Mouse (Mus musculus) layer of hippocampus, adult 6 months (tissue): Measurements from ENCODE around the gene Smim27. TPM values are rescaled to one million over a fixed set of nuclear protein-coding genes. Genes with fewer than 3 reads are reported as not detected.

ENCODE experiments used
- long read RNA-seq, 2 experiments: library from polyadenylated mRNA; unstranded; transcript quantifications; one replicate each; pipeline ENCODE4 v2.0.0; 2019 to 2020
- polyA plus RNA-seq: library from polyadenylated mRNA; unstranded; fragments of <200 nt; fragmentation: Nextera tagmentation; gene quantifications from 2 replicates; pipeline ENCODE4 v1.2.3, GENCODE M21; 2021

Smim27 gene
- polyA plus RNA-seq: 21.0 and 24.8 TPM in 2 replicates
- long read RNA-seq, experiment 1, transcript Smim27-201 (2 exons, 1,044 nt): major isoform, 11 of 11 reads
- long read RNA-seq, experiment 1, partial matches to known transcripts: 0 of 11 reads
- long read RNA-seq, experiment 1, other reads (novel, unspliced or antisense): 0 of 11 reads
- long read RNA-seq, experiment 2, partial matches to known transcripts: 0 of 1 reads
- long read RNA-seq, experiment 2, other reads (novel, unspliced or antisense): 1 of 1 reads

GRCm38 (mm10) chr4:40269430-40270032 is at the start of gene Smim27, which contains the start of gene Topors:
TSS of gene Smim27 (plus strand) at chr4:40269579.
TSS of gene Topors (minus strand) at chr4:40269850.

GRCm38 (mm10) chr4:40239409-40240271 is 29.7 kb upstream of the Smim27 start, which contains the start of gene Ddx58:
TSS of gene Ddx58 (minus strand) at chr4:40239828.

GRCm38 (mm10) chr4:40279276-40279900 is 10.0 kb downstream of the Smim27 start, which contains the start of gene Ndufb6:
TSS of gene Ndufb6 (minus strand) at chr4:40279421.

Other genes with a start within 250 kb of the Smim27 start
- 17.1 and 18.7 TPM in 2 replicates for gene Aco1, start 126.5 kb upstream of the Smim27 start, polyA plus RNA-seq
- gene Ddx58, start 29.8 kb upstream of the Smim27 start, polyA plus RNA-seq: 3.1 and 3.2 TPM in 2 replicates
- 10.1 and 10.5 TPM in 2 replicates for gene Topors, start 271 bp downstream of the Smim27 start, polyA plus RNA-seq
- 574 and 627 TPM in 2 replicates for gene Ndufb6, start 9.8 kb downstream of the Smim27 start, polyA plus RNA-seq
- 4.7 and 4.9 TPM in 2 replicates for gene Tmem215, start 202.6 kb downstream of the Smim27 start, polyA plus RNA-seq